Mouse (Mus musculus) gastrocnemius, adult 8-10 months (tissue): ENCODE results near the gene Dhx32. TPM values are rescaled to one million over a fixed set of nuclear protein-coding genes. Genes with fewer than 3 reads are reported as not detected.

Experiments
- total RNA-seq, 4 experiments: library from RNA; stranded (reverse); gene quantifications; 2 replicates each; pipeline ENCODE4 v1.2.4; 2022

The Dhx32 gene
- total RNA-seq, 4 experiments from 2014 or later: 36.5 to 59.5 (median 45.3) TPM

Other genes starting within 250 kb of the Dhx32 start
- not detected for gene Tex36, start 180.6 kb downstream of the Dhx32 start, total RNA-seq
- 1 to 10 TPM; 6.2 to 8.1 (median 7.8) TPM for gene Edrf1, start 145.2 kb downstream of the Dhx32 start, total RNA-seq
- gene Mmp21, start 102.7 kb downstream of the Dhx32 start, total RNA-seq: not detected
- 100 to 1,000 TPM in 1 of 4 experiments, 10 to 100 TPM in 3; 87.6 to 108 (median 91.9) TPM for gene Bccip, start 73.4 kb downstream of the Dhx32 start, total RNA-seq
- 10 to 100 TPM; 14.6 to 16.8 (median 15.4) TPM for gene Uros, start 72.7 kb downstream of the Dhx32 start, total RNA-seq
- gene Fank1, start 5.9 kb downstream of the Dhx32 start, total RNA-seq: not detected